Mouse (Mus musculus) left cerebral cortex, postnatal 25 days (tissue): ENCODE measurements around the gene Emsy. TPM values are rescaled to one million over a fixed set of nuclear protein-coding genes. Genes with fewer than 3 reads are reported as not detected.
A peak's percentile ranks its signal among the peaks of the same experiment; 100 is the strongest.

Experiments used
- DNase-seq, 2 experiments: peaks; one replicate each; pipeline ENCODE4 v3.0.0; 2022; ENCODE audit warnings: low spot score in 2 of 2, mixed read lengths in 1 of 2
- intact Hi-C: fragments of 180-260 bp; cut with DNase I; formaldehyde crosslinking; loops from one replicate; pipeline ENCODE4 v1.15.1; 2025
- total RNA-seq, 2 experiments: library from RNA; stranded (reverse); gene quantifications; 2 replicates each; pipeline ENCODE4 v1.2.3; 2021

Gene Emsy
- total RNA-seq, 2 experiments from 2014 or later, result 62.4 to 68.4 TPM

DNA sequence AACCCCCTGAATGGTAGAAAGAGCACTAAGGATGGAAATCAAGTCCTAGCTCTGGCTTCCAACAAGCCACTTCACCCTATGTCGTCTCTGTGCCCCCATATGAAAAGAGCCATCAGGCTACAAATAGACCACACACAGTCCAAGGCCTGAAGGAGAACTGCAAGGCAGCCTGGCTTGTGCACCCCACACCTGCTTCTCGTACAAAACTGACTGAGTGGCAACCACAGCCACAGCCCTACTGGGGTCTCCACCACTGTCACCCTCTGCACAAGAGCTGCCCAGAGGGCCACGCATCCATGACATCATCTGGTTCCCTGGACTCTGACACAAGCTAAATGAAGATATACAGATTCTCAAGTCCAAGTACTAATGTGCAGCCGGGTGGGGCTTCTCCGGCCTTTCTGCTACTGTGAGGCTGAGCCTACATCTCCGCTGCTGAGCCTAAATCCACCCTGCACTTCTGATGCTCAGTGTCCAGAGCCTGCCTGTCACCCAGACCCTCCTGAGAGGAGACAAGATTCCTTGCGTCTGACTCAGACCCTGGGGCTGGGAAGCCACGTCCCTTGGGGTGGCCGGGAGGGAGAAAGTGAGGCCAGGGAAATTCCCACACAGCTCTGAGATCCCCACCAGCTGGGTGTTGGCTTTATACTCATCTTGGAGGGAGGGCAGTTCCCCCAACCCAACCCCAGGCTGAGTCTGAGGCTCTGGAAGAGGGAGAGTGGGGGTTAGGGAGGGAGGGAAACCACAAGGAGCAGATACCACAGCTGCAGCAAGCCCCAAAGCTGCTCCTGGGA is 98.3 kb downstream of the Emsy start:
- intact Hi-C loops, result no loop called here
- no peak for DNase-seq

- no peak for DNase-seq
- intact Hi-C loops, result no loop called here
These were observed 99.7 kb downstream of the Emsy start for GRCm38 (mm10) chr7:98556767-98557394.

- intact Hi-C loops, result no loop called here
- DNase-seq, result no peak
These were observed 105.5 kb downstream of the Emsy start for GRCm38 (mm10) chr7:98551041-98551440.

DNA sequence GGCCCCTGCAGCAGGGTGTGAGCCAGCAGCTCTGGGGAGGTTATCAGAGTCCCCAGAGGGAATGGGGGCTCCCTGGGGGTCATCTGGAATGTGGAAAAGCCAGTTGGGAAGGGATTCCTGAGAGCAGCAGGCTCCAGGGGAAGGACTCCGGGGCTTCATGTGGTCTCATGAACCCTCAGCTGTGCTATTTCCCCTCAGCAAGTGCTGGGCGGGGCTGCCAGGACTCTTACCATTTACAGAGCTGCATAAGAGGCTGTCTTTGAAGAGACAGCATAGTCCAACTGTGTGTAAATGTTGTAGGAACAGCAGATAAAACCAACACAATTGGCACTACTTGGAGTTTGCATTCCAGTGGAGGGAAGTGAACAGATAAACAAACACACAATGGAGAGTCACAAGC is 106.0 kb downstream of the Emsy start:
- intact Hi-C loops, result no loop called here
- no peak for DNase-seq

DNA sequence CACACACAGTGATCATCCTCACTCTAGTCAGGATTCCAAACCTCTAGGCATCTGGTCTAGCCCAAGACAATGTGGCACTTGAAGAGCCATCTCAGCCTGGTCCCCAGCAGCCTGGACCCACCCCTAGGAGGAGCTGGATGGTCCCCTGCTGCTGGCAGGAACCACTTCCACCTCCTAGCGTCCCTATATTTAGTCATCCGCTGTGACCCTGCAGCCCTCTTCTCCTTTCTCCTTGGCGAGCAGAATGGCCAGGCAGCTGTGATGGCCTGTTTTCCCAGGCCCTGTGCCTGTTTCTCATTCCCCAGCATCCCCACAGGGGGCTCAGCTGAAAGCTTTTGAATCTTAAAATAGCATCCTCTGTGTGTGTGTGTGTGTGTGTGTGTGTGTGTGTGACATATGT is 107.7 kb downstream of the Emsy start:
- DNase-seq, result no peak
- intact Hi-C loops, result no loop called here

GRCm38 (mm10) chr7:98544556-98544955 is 112.0 kb downstream of the Emsy start:
- no peak for DNase-seq
- intact Hi-C loops, result no loop called here

DNA sequence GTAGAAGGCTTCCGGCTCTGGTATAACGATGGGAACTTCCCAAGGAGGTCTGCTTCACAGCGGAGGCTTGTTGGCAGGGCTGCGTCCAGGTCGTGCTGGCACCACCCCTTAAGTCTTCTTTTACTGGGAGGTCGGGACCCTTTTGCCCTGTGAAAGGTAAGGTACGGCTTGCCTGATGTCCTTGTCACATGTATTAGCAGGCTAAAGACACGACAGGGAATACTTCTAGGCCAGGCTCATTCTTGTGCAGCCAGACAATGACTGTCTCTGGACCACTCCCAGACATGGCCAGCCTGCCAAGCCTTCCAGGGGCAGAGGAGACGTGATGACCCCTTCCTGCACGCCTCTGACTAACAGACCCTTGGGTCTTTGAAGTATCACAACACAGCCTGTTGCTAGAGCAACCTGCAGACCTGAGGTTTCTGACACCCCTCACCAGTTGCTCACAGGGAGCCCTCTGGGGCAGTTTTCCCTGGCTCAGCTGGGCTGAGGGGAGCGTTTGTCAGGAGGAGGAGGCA is 112.7 kb downstream of the Emsy start:
- DNase-seq, result no peak
- intact Hi-C loops, result no loop called here

GRCm38 (mm10) chr7:98542731-98543142 is 113.8 kb downstream of the Emsy start:
- intact Hi-C loops, result no loop called here
- peak; percentile 11 to 70 for DNase-seq

DNA sequence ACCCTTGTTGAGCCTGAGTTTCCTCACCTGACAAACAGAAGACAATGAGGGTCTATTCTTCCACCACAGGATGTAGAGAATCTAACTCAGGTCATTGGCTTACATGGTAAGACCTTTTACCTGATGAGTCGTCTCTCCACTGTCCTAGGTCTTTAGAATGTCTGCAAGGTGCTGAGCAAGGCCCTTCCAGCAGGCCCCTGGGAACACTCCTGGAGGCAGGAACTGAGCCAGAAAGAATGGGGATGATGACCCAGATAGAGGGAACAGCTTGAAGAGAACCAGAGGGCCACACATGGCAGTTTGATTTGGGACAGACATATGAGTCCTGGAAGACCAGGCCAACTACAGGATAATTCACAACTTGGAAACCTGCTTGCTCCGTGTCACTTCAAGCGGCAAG is 114.3 kb downstream of the Emsy start:
- DNase-seq, result no peak
- intact Hi-C loops, result no loop called here

GRCm38 (mm10) chr7:98541564-98541963 is 115.0 kb downstream of the Emsy start:
- DNase-seq, result no peak
- intact Hi-C loops, result no loop called here

GRCm38 (mm10) chr7:98540879-98541278 is 115.7 kb downstream of the Emsy start:
- no peak for DNase-seq
- intact Hi-C loops, result no loop called here

- intact Hi-C loops, result no loop called here
- DNase-seq, result no peak
These were observed 118.5 kb downstream of the Emsy start for GRCm38 (mm10) chr7:98537967-98538573.

DNA sequence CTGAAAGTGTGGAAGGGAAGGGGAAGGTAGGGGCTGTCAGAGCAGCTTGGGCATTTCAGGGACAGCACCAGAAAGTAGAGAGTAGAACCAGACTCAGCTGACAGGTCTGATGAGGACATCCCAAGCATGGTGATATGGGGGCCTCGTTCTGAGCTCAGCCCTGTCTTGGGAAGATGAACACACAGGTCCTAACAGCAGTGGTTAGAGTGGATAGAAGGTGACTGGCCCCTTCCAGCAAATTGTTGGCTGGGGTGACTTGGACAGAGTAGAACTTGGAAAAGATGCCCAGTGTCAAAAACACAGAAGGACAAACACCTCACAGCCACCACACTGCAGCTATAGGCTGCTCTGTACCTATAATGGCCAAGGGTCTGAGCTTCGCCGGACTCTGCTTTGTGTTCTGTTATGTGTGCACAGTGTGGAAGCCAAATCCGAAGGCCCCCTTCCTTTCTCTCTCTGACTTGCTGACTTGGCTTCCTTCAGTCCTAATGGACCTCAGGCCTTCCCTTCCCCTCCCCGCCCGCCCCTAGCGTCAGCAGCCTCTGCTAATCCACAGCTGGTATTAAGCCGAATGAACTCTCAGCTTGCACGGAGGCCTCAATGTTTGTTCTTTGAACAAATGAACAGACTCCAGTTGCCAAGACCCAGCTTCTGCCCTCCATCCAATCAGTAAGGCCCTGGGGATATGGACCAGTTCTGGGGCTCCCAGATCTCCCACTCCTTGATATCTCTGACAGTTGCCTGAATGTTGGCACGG is 119.2 kb downstream of the Emsy start:
- intact Hi-C loops, result no loop called here
- DNase-seq, result no peak

Other genes with a start within 250 kb of the Emsy start
- not detected for gene Gucy2d, start 216.4 kb downstream of the Emsy start, total RNA-seq
- 1 to 10 TPM; 7.0 to 7.2 TPM for gene Lrrc32, start 167.5 kb downstream of the Emsy start, total RNA-seq
- gene Thap12, start 46.3 kb upstream of the Emsy start, total RNA-seq, result 10 to 100 TPM; 60.8 to 61.8 TPM
- under 1 TPM; 0.23 to 0.44 TPM for gene Wnt11, start 178.3 kb upstream of the Emsy start, total RNA-seq